Mouse (Mus musculus): ENCODE results near the gene Bmf.

- TF ChIP-seq USF1 (IDR thresholded peaks at IDR 0.05; ENCODE audit: low read depth) (no peak), E2F4 (IDR thresholded peaks at IDR 0.05; ENCODE audit: insufficient read depth) (no peak), POLR2AphosphoS2 (IDR thresholded peaks at IDR 0.05; ENCODE audit: insufficient read length, low read depth) (no peak)
Measured at GRCm38 (mm10) chr2:118570939-118571338, 21.5 kb upstream of the Bmf start.
